Mouse (Mus musculus) olfactory bulb, adult 2 months (tissue): Measurements from ENCODE around the gene Uap1. TPM values are rescaled to one million over a fixed set of nuclear protein-coding genes. Genes with fewer than 3 reads are reported as not detected.
A peak's percentile ranks its signal among the peaks of the same experiment; 100 is the strongest.

Source experiments
- H3K27ac ChIP-seq: fragments of 200-500 bp; 2 replicates; pipeline ENCODE4 v1.5.1; 2012; ENCODE audit warnings: low read depth, low read length; ENCODE audit not compliant: insufficient read depth
- H3K4me1 ChIP-seq: fragments of 200-500 bp; 2 replicates; pipeline ENCODE4 v1.6.1; 2012; ENCODE audit warnings: low read length; ENCODE audit not compliant: control insufficient read depth, insufficient read depth
- H3K4me3 ChIP-seq: fragments of 200-500 bp; 2 replicates; pipeline ENCODE4 v1.5.1; 2012; ENCODE audit warnings: mild to moderate bottlenecking, low read depth, low read length, moderate library complexity; ENCODE audit not compliant: insufficient read depth
- CTCF ChIP-seq: fragments of 200-500 bp; IDR thresholded peaks from 2 replicates; pipeline ENCODE4 v1.5.1; 2012; ENCODE audit warnings: low read depth, mild to moderate bottlenecking, low read length, moderate library complexity; ENCODE audit not compliant: insufficient read depth
- POLR2A ChIP-seq: fragments of 200-500 bp; IDR thresholded peaks from 2 replicates; pipeline ENCODE4 v1.6.1; 2012; ENCODE audit warnings: mild to moderate bottlenecking, low read depth, low read length, moderate library complexity; ENCODE audit not compliant: insufficient read depth
- whole genome bisulfite sequencing: fragments of 180-500 bp; shearing (Covaris S2); methylation state at CpG from one replicate; pipeline ENCODE4 v1.1.7; 2018; 5-methylcytosine and 5-hydroxymethylcytosine counted together
- polyA plus RNA-seq: library from polyadenylated mRNA; stranded (reverse); fragments of >200 nt; gene quantifications from 2 replicates; pipeline ENCODE4 v1.2.4, GENCODE M21; 2012; ENCODE audit warnings: low replicate concordance; ENCODE audit not compliant: missing spikeins, insufficient read depth, insufficient read length

Uap1 gene
- polyA plus RNA-seq, 1 experiment, result not detected

- no peak for TF ChIP-seq CTCF
- TF ChIP-seq POLR2A, result no peak
- H3K27ac ChIP-seq, result no peak overlapping the region
- WGBS, result 64% methylated on average over 6 of the region's 6 CpGs
- no peaks in the 10 kb centered on the region for H3K4me1 ChIP-seq
- H3K4me3 ChIP-seq, result no peak overlapping the region
Measured at GRCm38 (mm10) chr1:170175848-170176247, 1.1 kb upstream of the Uap1 start.

- no peak for TF ChIP-seq CTCF
- no peak; the same call in 1 of the 2 replicates for TF ChIP-seq POLR2A
Measured at GRCm38 (mm10) chr1:170173991-170174813, 555 bp downstream of the Uap1 start.

GRCm38 (mm10) chr1:170167781-170168180 is 7.0 kb downstream of the Uap1 start:
- no peak overlapping the region for H3K4me3 ChIP-seq
- 92% methylated on average over 6 of the region's 6 CpGs for WGBS
- TF ChIP-seq POLR2A (no peak), CTCF (no peak)
- no peak overlapping the region for H3K27ac ChIP-seq
- H3K4me1 ChIP-seq, result 0 out of 2 replicates have a peak, but pooled peaks cover 5% of the 10 kb centered on the region

More at GRCm38 (mm10) chr1:170173991-170174813, 555 bp downstream of the Uap1 start:
- peak overlapping the region; percentile 85 for H3K4me3 ChIP-seq
- 0 out of 2 replicates have a peak, but pooled peaks cover 5% of the 10 kb centered on the region for H3K4me1 ChIP-seq
- WGBS, result under 1% methylated on average over 49 of the region's 50 CpGs
- H3K27ac ChIP-seq, result peak overlapping the region; percentile 44

- no peak overlapping the region for H3K27ac ChIP-seq
- TF ChIP-seq POLR2A (no peak), CTCF (no peak)
- no peak overlapping the region for H3K4me3 ChIP-seq
- H3K4me1 ChIP-seq, result peaks cover 3% of the 10 kb centered on the region; the same call in 1 of the 2 replicates
- WGBS, result 85% methylated on average over 3 of the region's 3 CpGs
Measured at GRCm38 (mm10) chr1:170164913-170165312, 9.8 kb downstream of the Uap1 start.

GRCm38 (mm10) chr1:170164053-170164614 is 10.6 kb downstream of the Uap1 start:
- 91% methylated on average over 2 of the region's 2 CpGs for WGBS
- no peak for TF ChIP-seq POLR2A
- no peak for TF ChIP-seq CTCF
- no peak overlapping the region for H3K27ac ChIP-seq
- H3K4me3 ChIP-seq, result no peak overlapping the region
- peaks cover 2% of the 10 kb centered on the region; the same call in 1 of the 2 replicates for H3K4me1 ChIP-seq

- TF ChIP-seq CTCF (no peak), POLR2A (no peak)
- H3K27ac ChIP-seq, result no peak overlapping the region
- no peak overlapping the region for H3K4me3 ChIP-seq
- WGBS, result 80% methylated on average over 3 of the region's 3 CpGs
- H3K4me1 ChIP-seq, result peaks cover 2% of the 10 kb centered on the region; the same call in 1 of the 2 replicates
Measured at GRCm38 (mm10) chr1:170163398-170163943, 11.3 kb downstream of the Uap1 start.

- peaks cover 2% of the 10 kb centered on the region; the same call in 1 of the 2 replicates for H3K4me1 ChIP-seq
- 82% methylated on average over 6 of the region's 6 CpGs for WGBS
- H3K27ac ChIP-seq, result no peak overlapping the region
- no peak overlapping the region for H3K4me3 ChIP-seq
- TF ChIP-seq CTCF, result no peak
- TF ChIP-seq POLR2A, result no peak
Measured at GRCm38 (mm10) chr1:170161852-170162251, 12.9 kb downstream of the Uap1 start.

GRCm38 (mm10) chr1:170160397-170160938 is 14.3 kb downstream of the Uap1 start:
- no peak for TF ChIP-seq POLR2A
- TF ChIP-seq CTCF, result no peak
- 56% methylated on average over 3 of the region's 3 CpGs for WGBS
- no peak overlapping the region for H3K27ac ChIP-seq

GRCm38 (mm10) chr1:170159707-170160106 is 15.1 kb downstream of the Uap1 start:
- H3K4me3 ChIP-seq, result no peak overlapping the region
- H3K27ac ChIP-seq, result no peak overlapping the region
- WGBS, result 82% methylated on average over 2 of the region's 2 CpGs
- TF ChIP-seq POLR2A (no peak), CTCF (no peak)
- peaks cover 2% of the 10 kb centered on the region; the same call in 1 of the 2 replicates for H3K4me1 ChIP-seq

More at GRCm38 (mm10) chr1:170160397-170160938, 14.3 kb downstream of the Uap1 start:
- Histone ChIP-seq H3K4me1 (peaks cover 2% of the 10 kb centered on the region; the same call in 1 of the 2 replicates), H3K4me3 (no peak overlapping the region)
